Mouse (Mus musculus): ENCODE measurements around the gene Ryr1.

DNA sequence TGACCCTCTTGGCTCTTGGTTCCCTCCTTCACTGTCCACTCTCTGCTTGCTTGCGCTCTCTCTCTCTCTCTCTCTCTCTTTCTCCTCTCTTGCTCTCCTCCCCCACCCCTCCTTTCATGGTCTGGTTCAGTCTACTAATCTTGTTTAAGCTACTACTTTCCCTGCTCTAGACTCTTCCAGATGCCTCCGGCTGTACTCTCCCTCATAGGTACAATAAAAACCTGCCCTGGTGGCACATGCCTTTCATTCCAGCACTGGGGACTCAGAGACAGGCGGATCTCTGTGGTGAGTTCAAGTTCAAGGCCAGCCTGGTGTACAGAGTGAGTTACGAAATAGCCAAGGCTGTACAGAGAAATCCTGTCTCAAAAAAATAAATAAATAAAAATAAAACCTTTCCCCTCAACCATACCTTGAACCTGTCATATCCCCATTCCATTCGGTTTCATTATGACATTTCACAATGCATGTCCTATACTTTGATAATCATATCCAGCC lies 159.6 kb downstream of the Ryr1 start:
- no peak for TF ChIP-seq CTCF (IDR thresholded peaks at IDR 0.05; ENCODE audit: control insufficient read depth, insufficient read depth, insufficient replicate concordance, low read depth, low read length)
- no peak for TF ChIP-seq POLR2A (IDR thresholded peaks at IDR 0.05; ENCODE audit: control insufficient read depth, low read depth, low read length)
